Mouse (Mus musculus): Measurements from ENCODE around the gene Wdr83. TPM values are rescaled to one million over a fixed set of nuclear protein-coding genes. Genes with fewer than 3 reads are reported as not detected.

Gene Wdr83
- polyA plus RNA-seq, 1 experiment from 2014 or later: 52.6 TPM

DNA sequence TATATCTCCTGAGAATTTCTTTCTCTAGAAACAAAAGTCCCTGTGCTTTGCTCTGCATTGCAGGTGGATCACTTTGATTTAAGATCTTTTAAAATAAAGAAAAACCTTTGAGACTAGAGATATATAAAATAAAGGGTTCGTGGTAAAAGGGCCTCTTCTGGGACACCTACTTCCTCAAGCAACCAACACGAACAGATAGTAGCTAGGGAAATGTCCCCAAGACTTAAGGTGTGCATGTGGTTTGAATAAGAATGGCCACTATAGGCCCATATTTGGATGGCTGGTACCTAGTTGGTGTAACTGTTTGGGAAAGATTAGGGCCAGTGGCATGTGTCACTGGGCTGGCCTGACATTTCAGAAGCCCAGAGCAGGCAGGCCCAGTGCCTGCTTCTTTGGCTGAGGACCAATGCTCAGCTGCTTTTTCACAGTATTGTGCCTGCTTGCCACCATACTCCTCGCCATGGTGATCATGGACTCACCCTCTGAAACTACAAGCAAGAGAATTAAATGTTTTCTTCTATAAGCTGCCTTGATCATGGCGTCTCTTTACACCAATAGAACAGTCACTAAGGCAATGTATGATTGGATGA, 19.1 kb upstream of the Wdr83 start:
- no peaks in the 10 kb centered on the region for H3K4me1 ChIP-seq (replicated peaks; ENCODE audit: control insufficient read depth, insufficient read depth, low read length)
- H3K36me3 ChIP-seq (ENCODE audit: control insufficient read depth, insufficient read depth, low read length): no peaks in the 10 kb centered on the region
- 90% methylated on average over 4 of the region's 4 CpGs for WGBS
- no peaks in the 10 kb centered on the region for H3K27me3 ChIP-seq (ENCODE audit: control insufficient read depth, insufficient read depth, low read length)
- no peak overlapping the region for H3K9ac ChIP-seq (ENCODE audit: low read depth, low read length)
- DNase-seq (ENCODE audit: low spot score) (no peak), ATAC-seq (ENCODE audit: low FRiP score) (no peak)
- H3K9me3 ChIP-seq (ENCODE audit: control insufficient read depth, low read length): no peaks in the 10 kb centered on the region
- H3K27ac ChIP-seq (ENCODE audit: low read depth, low read length): no peak overlapping the region
- no peak overlapping the region for H3K4me2 ChIP-seq (replicated peaks; ENCODE audit: low read depth, low read length)
- no peak overlapping the region for H3K4me3 ChIP-seq (ENCODE audit: low read depth, low read length)

GRCm38 (mm10) chr8:85096850-85097249, 15.7 kb upstream of the Wdr83 start:
- Histone ChIP-seq H3K27ac (ENCODE audit: low read depth, low read length) (no peak overlapping the region), H3K9ac (ENCODE audit: low read depth, low read length) (no peak overlapping the region), H3K4me3 (ENCODE audit: low read depth, low read length) (no peak overlapping the region), H3K36me3 (ENCODE audit: control insufficient read depth, insufficient read depth, low read length) (no peaks in the 10 kb centered on the region), H3K27me3 (ENCODE audit: control insufficient read depth, insufficient read depth, low read length) (no peaks in the 10 kb centered on the region), H3K4me2 (replicated peaks; ENCODE audit: low read depth, low read length) (no peak overlapping the region), H3K4me1 (replicated peaks; ENCODE audit: control insufficient read depth, insufficient read depth, low read length) (no peaks in the 10 kb centered on the region), H3K9me3 (ENCODE audit: control insufficient read depth, low read length) (no peaks in the 10 kb centered on the region)
- no peak for ATAC-seq (ENCODE audit: low FRiP score)
- DNase-seq (ENCODE audit: low spot score): no peak
- WGBS: 91% methylated on average over 4 of the region's 4 CpGs

- WGBS: 93% methylated on average over 16 of the region's 16 CpGs
- H3K36me3 ChIP-seq (ENCODE audit: control insufficient read depth, insufficient read depth, low read length): no peaks in the 10 kb centered on the region
- ATAC-seq (ENCODE audit: low FRiP score): no peak
Measured at GRCm38 (mm10) chr8:85096196-85096595, 15.1 kb upstream of the Wdr83 start.

GRCm38 (mm10) chr8:85095566-85095965, 14.5 kb upstream of the Wdr83 start:
- Histone ChIP-seq H3K4me1 (replicated peaks; ENCODE audit: control insufficient read depth, insufficient read depth, low read length) (no peaks in the 10 kb centered on the region), H3K4me2 (replicated peaks; ENCODE audit: low read depth, low read length) (no peak overlapping the region), H3K9me3 (ENCODE audit: control insufficient read depth, low read length) (no peaks in the 10 kb centered on the region), H3K9ac (ENCODE audit: low read depth, low read length) (no peak overlapping the region), H3K27ac (ENCODE audit: low read depth, low read length) (no peak overlapping the region), H3K36me3 (ENCODE audit: control insufficient read depth, insufficient read depth, low read length) (no peaks in the 10 kb centered on the region), H3K27me3 (ENCODE audit: control insufficient read depth, insufficient read depth, low read length) (no peaks in the 10 kb centered on the region), H3K4me3 (ENCODE audit: low read depth, low read length) (no peak overlapping the region)
- no peak for ATAC-seq (ENCODE audit: low FRiP score)
- no peak for DNase-seq (ENCODE audit: low spot score)
- WGBS: 94% methylated on average over 7 of the region's 7 CpGs

More at GRCm38 (mm10) chr8:85096196-85096595, 15.1 kb upstream of the Wdr83 start:
- H3K27me3 ChIP-seq (ENCODE audit: control insufficient read depth, insufficient read depth, low read length): no peaks in the 10 kb centered on the region
- no peak overlapping the region for H3K27ac ChIP-seq (ENCODE audit: low read depth, low read length)
- H3K9ac ChIP-seq (ENCODE audit: low read depth, low read length): no peak overlapping the region
- H3K4me3 ChIP-seq (ENCODE audit: low read depth, low read length): no peak overlapping the region
- no peaks in the 10 kb centered on the region for H3K9me3 ChIP-seq (ENCODE audit: control insufficient read depth, low read length)
- H3K4me2 ChIP-seq (replicated peaks; ENCODE audit: low read depth, low read length): no peak overlapping the region
- DNase-seq (ENCODE audit: low spot score): no peak
- H3K4me1 ChIP-seq (replicated peaks; ENCODE audit: control insufficient read depth, insufficient read depth, low read length): no peaks in the 10 kb centered on the region

DNA sequence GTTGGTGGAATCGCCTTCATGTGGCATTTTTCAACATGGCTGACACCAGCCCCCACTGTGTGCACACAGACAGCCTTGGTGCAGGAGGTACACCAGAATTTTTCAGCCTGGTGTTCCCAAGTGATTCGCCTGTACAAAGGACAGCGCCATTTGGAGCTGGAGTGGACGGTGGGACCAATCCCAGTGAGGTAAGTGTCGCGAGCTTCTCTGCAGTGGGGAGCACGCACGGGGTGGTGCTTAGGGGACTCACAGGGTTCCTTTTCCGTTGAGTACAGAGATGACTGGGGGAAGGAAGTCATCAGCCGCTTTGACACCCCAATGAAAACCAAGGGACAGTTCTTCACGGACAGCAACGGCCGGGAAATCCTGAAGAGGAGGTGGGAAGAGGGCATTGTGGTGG, 13.9 kb upstream of the Wdr83 start:
- no peak for ATAC-seq (ENCODE audit: low FRiP score)
- Histone ChIP-seq H3K9me3 (ENCODE audit: control insufficient read depth, low read length) (no peaks in the 10 kb centered on the region), H3K4me3 (ENCODE audit: low read depth, low read length) (no peak overlapping the region), H3K9ac (ENCODE audit: low read depth, low read length) (no peak overlapping the region), H3K27me3 (ENCODE audit: control insufficient read depth, insufficient read depth, low read length) (no peaks in the 10 kb centered on the region), H3K4me2 (replicated peaks; ENCODE audit: low read depth, low read length) (no peak overlapping the region), H3K4me1 (replicated peaks; ENCODE audit: control insufficient read depth, insufficient read depth, low read length) (no peaks in the 10 kb centered on the region), H3K36me3 (ENCODE audit: control insufficient read depth, insufficient read depth, low read length) (no peaks in the 10 kb centered on the region), H3K27ac (ENCODE audit: low read depth, low read length) (no peak overlapping the region)
- WGBS: 95% methylated on average over 13 of the region's 13 CpGs
- DNase-seq (ENCODE audit: low spot score): no peak

DNA sequence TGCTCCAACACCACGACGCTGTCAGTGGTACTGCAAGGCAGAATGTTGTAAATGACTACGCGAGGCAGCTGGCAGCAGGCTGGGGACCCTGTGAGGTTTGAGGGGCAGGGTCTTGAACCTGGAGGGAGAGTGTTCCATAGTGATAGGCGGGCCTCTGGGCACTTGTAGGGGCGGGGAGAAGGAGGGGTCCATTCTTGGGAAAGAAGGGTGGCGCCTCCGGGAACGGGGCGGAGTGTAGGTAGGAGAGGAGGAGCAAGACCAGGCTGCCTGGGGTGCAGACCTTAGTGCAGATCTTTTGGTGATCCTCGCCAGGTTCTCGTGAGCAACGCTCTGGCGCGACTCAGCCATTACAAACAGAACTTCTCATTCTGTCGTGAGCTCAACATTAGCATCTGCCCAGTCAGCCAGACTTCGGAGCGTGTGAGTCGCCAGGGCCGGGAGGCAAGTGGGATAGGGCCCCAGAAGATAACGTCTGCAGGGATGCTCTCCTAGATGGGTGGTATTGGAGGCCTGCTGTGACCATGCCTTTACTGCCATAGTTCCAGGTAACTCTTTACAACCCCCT, 10.5 kb upstream of the Wdr83 start:
- Histone ChIP-seq H3K9me3 (ENCODE audit: control insufficient read depth, low read length) (no peaks in the 10 kb centered on the region), H3K4me1 (replicated peaks; ENCODE audit: control insufficient read depth, insufficient read depth, low read length) (no peaks in the 10 kb centered on the region), H3K4me2 (replicated peaks; ENCODE audit: low read depth, low read length) (no peak overlapping the region), H3K9ac (ENCODE audit: low read depth, low read length) (no peak overlapping the region), H3K27ac (ENCODE audit: low read depth, low read length) (no peak overlapping the region), H3K27me3 (ENCODE audit: control insufficient read depth, insufficient read depth, low read length) (no peaks in the 10 kb centered on the region), H3K36me3 (ENCODE audit: control insufficient read depth, insufficient read depth, low read length) (no peaks in the 10 kb centered on the region), H3K4me3 (ENCODE audit: low read depth, low read length) (no peak overlapping the region)
- ATAC-seq (ENCODE audit: low FRiP score) (no peak), DNase-seq (ENCODE audit: low spot score) (no peak)
- 36% methylated on average over 21 of the region's 21 CpGs for WGBS

GRCm38 (mm10) chr8:85090856-85091255, 9.8 kb upstream of the Wdr83 start:
- H3K4me3 ChIP-seq (ENCODE audit: low read depth, low read length): no peak overlapping the region
- WGBS: 93% methylated on average over 11 of the region's 11 CpGs
- no peak overlapping the region for H3K27ac ChIP-seq (ENCODE audit: low read depth, low read length)
- no peak overlapping the region for H3K9ac ChIP-seq (ENCODE audit: low read depth, low read length)
- H3K9me3 ChIP-seq (ENCODE audit: control insufficient read depth, low read length): no peaks in the 10 kb centered on the region
- no peak for ATAC-seq (ENCODE audit: low FRiP score)
- DNase-seq (ENCODE audit: low spot score): no peak
- no peaks in the 10 kb centered on the region for H3K36me3 ChIP-seq (ENCODE audit: control insufficient read depth, insufficient read depth, low read length)
- no peak overlapping the region for H3K4me2 ChIP-seq (replicated peaks; ENCODE audit: low read depth, low read length)
- no peaks in the 10 kb centered on the region for H3K27me3 ChIP-seq (ENCODE audit: control insufficient read depth, insufficient read depth, low read length)
- H3K4me1 ChIP-seq (replicated peaks; ENCODE audit: control insufficient read depth, insufficient read depth, low read length): no peaks in the 10 kb centered on the region

DNA sequence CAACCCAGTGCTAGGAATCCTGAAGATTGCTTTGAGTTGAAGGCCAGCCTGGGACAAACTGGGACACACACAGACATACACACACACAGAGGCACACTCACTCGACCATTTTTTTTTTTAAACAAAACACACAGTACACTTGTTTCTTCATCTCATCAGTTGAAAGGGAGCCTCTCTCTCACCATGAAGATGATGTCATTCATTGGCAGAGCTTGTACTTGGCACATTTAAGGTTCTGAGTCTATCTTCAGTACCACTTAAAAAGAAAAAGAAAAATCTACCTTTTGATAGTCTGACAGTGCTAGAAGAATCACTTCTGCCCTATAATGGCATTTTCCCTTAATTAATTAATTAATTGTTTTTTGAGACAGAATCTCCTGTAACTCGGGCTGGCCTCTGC, 7.7 kb upstream of the Wdr83 start:
- H3K4me2 ChIP-seq (replicated peaks; ENCODE audit: low read depth, low read length): no peak overlapping the region
- 0 out of 2 replicates have a peak, but pooled peaks cover 2% of the 10 kb centered on the region for H3K4me1 ChIP-seq (replicated peaks; ENCODE audit: control insufficient read depth, insufficient read depth, low read length)
- no peaks in the 10 kb centered on the region for H3K9me3 ChIP-seq (ENCODE audit: control insufficient read depth, low read length)
- ATAC-seq (ENCODE audit: low FRiP score): no peak
- no peak overlapping the region for H3K27ac ChIP-seq (ENCODE audit: low read depth, low read length)
- H3K4me3 ChIP-seq (ENCODE audit: low read depth, low read length): no peak overlapping the region
- H3K27me3 ChIP-seq (ENCODE audit: control insufficient read depth, insufficient read depth, low read length): no peaks in the 10 kb centered on the region
- H3K36me3 ChIP-seq (ENCODE audit: control insufficient read depth, insufficient read depth, low read length): no peaks in the 10 kb centered on the region
- no peak for DNase-seq (ENCODE audit: low spot score)
- H3K9ac ChIP-seq (ENCODE audit: low read depth, low read length): no peak overlapping the region
- WGBS: 79% methylated on average over 2 of the region's 2 CpGs

GRCm38 (mm10) chr8:85086238-85086637, 5.1 kb upstream of the Wdr83 start:
- no peak for DNase-seq (ENCODE audit: low spot score)
- H3K4me3 ChIP-seq (ENCODE audit: low read depth, low read length): no peak overlapping the region
- no peak overlapping the region for H3K27ac ChIP-seq (ENCODE audit: low read depth, low read length)
- no peak overlapping the region for H3K4me2 ChIP-seq (replicated peaks; ENCODE audit: low read depth, low read length)
- H3K36me3 ChIP-seq (ENCODE audit: control insufficient read depth, insufficient read depth, low read length): no peaks in the 10 kb centered on the region
- no peaks in the 10 kb centered on the region for H3K27me3 ChIP-seq (ENCODE audit: control insufficient read depth, insufficient read depth, low read length)
- 0 out of 2 replicates have a peak, but pooled peaks cover 3% of the 10 kb centered on the region for H3K4me1 ChIP-seq (replicated peaks; ENCODE audit: control insufficient read depth, insufficient read depth, low read length)
- 83% methylated on average over 3 of the region's 3 CpGs for WGBS
- H3K9me3 ChIP-seq (ENCODE audit: control insufficient read depth, low read length): no peaks in the 10 kb centered on the region
- ATAC-seq (ENCODE audit: low FRiP score): no peak
- no peak overlapping the region for H3K9ac ChIP-seq (ENCODE audit: low read depth, low read length)
